Mouse (Mus musculus) thymus, adult 2 months (tissue): ENCODE measurements at regions not wholly inside any gene's neighbourhood (a gene's known extent, or its start where the extent isn't known, plus 50 kb on each side); places are given as distances from the start of the nearest gene placed in this dataset.

Experiments used
- CTCF ChIP-seq: fragments of 200-500 bp; IDR thresholded peaks from 2 replicates; pipeline ENCODE4 v1.5.1; 2012; ENCODE audit warnings: mild to moderate bottlenecking, control low read depth, low read length, moderate library complexity, borderline replicate concordance; ENCODE audit not compliant: control insufficient read depth, poor library complexity, insufficient read depth; ENCODE audit errors: extremely low read depth
- POLR2A ChIP-seq: fragments of 200-500 bp; IDR thresholded peaks from 2 replicates; pipeline ENCODE4 v1.6.1; 2012; ENCODE audit warnings: mild to moderate bottlenecking, low read length, control low read depth, moderate library complexity; ENCODE audit not compliant: control insufficient read depth, poor library complexity, insufficient read depth; ENCODE audit errors: extremely low read depth

DNA sequence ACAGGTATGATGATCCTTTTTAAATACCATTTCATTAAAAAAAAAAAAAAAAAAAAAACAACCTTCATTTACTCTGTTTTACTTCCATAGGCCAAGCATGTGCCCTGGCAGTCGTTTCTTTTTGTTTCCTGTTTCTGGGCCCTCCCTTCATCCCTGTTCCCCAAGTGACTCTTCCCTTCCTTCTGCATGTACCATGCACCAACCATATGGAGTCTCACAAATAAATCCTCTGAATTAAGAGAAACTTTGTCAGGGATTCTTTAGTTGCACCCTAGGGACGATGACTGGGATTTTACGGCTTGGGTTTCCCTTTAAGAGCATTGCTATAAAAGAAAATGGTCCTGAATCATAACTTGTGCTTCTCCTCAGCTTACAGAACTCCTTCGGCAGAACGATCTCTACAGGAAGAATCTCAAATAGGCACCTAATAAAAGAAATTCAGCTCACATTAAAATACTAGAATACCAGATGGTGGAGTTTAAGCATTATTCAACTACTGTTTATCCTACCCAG lies 75.1 kb upstream of the Pja2 start:
- TF ChIP-seq POLR2A: no peak
- TF ChIP-seq CTCF: no peak
